Mouse (Mus musculus) myocyte (in vitro differentiated cells): ENCODE measurements around the gene Sprr3.

Source experiments
- CEBPB ChIP-seq: IDR thresholded peaks from 2 replicates; pipeline ENCODE4 v1.6.1; 2011; ENCODE audit warnings: mild to moderate bottlenecking, moderate library complexity; ENCODE audit not compliant: poor library complexity, insufficient read depth, severe bottlenecking
- E2F4 ChIP-seq: IDR thresholded peaks from one replicate; pipeline ENCODE4 v1.6.1; 2011; ENCODE audit warnings: mild to moderate bottlenecking, control low read depth, moderate library complexity; ENCODE audit not compliant: insufficient read depth
- MAX ChIP-seq: IDR thresholded peaks from one replicate; pipeline ENCODE4 v1.6.1; 2011; ENCODE audit warnings: low read depth, mild to moderate bottlenecking, control low read depth
- MYOD1 ChIP-seq, 3 experiments: IDR thresholded peaks; one replicate each; pipeline ENCODE4 v1.6.1; 2011; ENCODE audit warnings: control low read depth in 2 of 3, low read depth in 2 of 3, mild to moderate bottlenecking in 2 of 3, moderate library complexity in 1 of 3; ENCODE audit not compliant: insufficient read length in 2 of 3, control insufficient read depth in 1 of 3
- POLR2A ChIP-seq: IDR thresholded peaks from one replicate; pipeline ENCODE4 v1.6.1; 2011; ENCODE audit warnings: low read depth, mild to moderate bottlenecking, control low read depth, moderate library complexity; ENCODE audit not compliant: insufficient read length
- SRF ChIP-seq: IDR thresholded peaks from one replicate; pipeline ENCODE4 v1.6.1; 2011; ENCODE audit warnings: low read depth; ENCODE audit not compliant: control insufficient read depth, insufficient read length

GRCm38 (mm10) chr3:92500393-92500792 lies 41.9 kb upstream of the Sprr3 start, which contains the start of gene Sprr4:
- TF ChIP-seq POLR2A: no peak
- TF ChIP-seq SRF: no peak
- no peak for TF ChIP-seq E2F4
- TF ChIP-seq CEBPB: no peak
- TF ChIP-seq MAX: no peak
- no peak for TF ChIP-seq MYOD1 (IDR thresholded peaks at IDR 0.05; ENCODE audit: control insufficient read depth in 1 of 3, insufficient read length in 2 of 3, low read depth in 2 of 3)
